Mouse (Mus musculus): ENCODE data around the gene Nuak1. TPM values are rescaled to one million over a fixed set of nuclear protein-coding genes. Genes with fewer than 3 reads are reported as not detected.

Gene Nuak1
- polyA plus RNA-seq, 1 experiment from 2014 or later: 3.1 TPM

DNA sequence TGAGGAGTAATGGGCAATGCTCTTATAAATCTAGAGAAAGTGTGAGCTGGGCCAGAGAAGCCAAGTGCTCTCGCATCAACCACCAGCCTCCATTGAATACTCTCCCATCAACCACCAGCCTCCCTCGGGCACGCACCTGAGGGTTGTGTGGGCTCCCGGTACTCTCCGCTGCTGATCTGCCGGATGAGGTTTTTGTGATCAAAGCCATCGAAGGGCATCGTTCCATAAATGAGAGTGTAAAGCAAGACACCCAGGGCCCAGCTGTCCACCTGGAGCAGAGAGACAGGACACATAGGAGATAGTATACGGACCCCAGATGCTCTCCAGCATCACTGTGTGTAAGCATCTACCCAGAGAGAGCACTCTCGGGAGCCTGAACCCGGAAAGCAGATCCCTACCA is 62.4 kb downstream of the Nuak1 start:
- 93% methylated on average over 11 of the region's 11 CpGs for WGBS
- no peak for ATAC-seq (replicated peaks; ENCODE audit: insufficient number of reproducible peaks, insufficient read depth, low FRiP score, low read depth)
- Histone ChIP-seq H3K9ac (no peak overlapping the region), H3K4me2 (no peak overlapping the region), H3K27me3 (no peaks in the 10 kb centered on the region), H3K27ac (no peak overlapping the region), H3K9me3 (replicated peaks) (no peaks in the 10 kb centered on the region), H3K36me3 (peaks cover 49% of the 10 kb centered on the region), H3K4me1 (replicated peaks) (peaks cover 13% of the 10 kb centered on the region), H3K4me3 (no peak overlapping the region)

DNA sequence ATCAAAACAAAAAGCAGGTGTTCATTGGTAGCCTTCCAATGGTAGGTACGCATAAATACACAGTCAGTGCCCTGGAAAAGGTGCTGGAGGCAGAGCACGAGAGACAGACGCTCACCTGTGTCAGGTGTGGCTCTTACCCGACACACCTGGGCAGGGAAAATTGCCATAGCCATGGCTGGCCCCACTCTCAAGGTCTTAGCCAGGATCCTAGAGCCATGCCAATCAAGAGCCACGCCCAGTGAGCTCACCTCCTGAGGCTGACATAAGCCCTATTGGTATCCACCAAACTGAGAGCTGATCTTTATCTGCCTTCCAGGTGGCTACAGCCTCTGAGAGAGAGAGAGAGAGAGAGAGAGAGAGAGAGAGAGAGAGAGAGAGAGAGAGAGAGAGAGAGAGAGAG is 64.1 kb downstream of the Nuak1 start:
- no peak for ATAC-seq (replicated peaks; ENCODE audit: insufficient number of reproducible peaks, insufficient read depth, low FRiP score, low read depth)
- Histone ChIP-seq H3K27ac (no peak overlapping the region), H3K27me3 (no peaks in the 10 kb centered on the region), H3K4me3 (no peak overlapping the region), H3K9ac (no peak overlapping the region), H3K4me1 (replicated peaks) (peaks cover 18% of the 10 kb centered on the region), H3K36me3 (peaks cover 49% of the 10 kb centered on the region), H3K9me3 (replicated peaks) (no peaks in the 10 kb centered on the region), H3K4me2 (no peak overlapping the region)
- 84% methylated on average over 5 of the region's 5 CpGs for WGBS

DNA sequence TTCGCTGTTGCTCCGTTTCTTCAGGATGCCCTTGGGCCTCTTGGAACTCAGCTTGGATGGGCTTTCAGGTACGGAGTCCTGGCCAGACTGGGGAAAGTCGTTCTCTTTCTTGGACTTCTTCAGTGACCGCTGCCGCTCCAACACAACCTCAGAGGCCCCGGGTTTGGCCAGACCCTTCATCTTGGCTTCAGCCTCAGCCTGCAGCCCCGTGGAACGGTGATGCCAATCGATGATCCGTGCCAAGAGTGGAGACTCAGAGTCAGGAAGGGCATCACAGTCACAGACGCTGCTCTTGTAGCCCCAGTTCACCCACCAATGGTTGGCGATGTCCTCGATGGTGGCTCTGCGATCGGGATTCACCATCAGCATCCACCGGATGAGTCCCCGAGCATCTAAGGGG is 65.4 kb downstream of the Nuak1 start:
- no peak overlapping the region for H3K4me2 ChIP-seq
- WGBS: 94% methylated on average over 18 of the region's 18 CpGs
- no peak overlapping the region for H3K27ac ChIP-seq
- no peaks in the 10 kb centered on the region for H3K27me3 ChIP-seq
- H3K4me1 ChIP-seq (replicated peaks): peaks cover 18% of the 10 kb centered on the region
- no peak for ATAC-seq (replicated peaks; ENCODE audit: insufficient number of reproducible peaks, insufficient read depth, low FRiP score, low read depth)
- peaks cover 49% of the 10 kb centered on the region for H3K36me3 ChIP-seq
- H3K9me3 ChIP-seq (replicated peaks): no peaks in the 10 kb centered on the region
- no peak overlapping the region for H3K9ac ChIP-seq
- no peak overlapping the region for H3K4me3 ChIP-seq

DNA sequence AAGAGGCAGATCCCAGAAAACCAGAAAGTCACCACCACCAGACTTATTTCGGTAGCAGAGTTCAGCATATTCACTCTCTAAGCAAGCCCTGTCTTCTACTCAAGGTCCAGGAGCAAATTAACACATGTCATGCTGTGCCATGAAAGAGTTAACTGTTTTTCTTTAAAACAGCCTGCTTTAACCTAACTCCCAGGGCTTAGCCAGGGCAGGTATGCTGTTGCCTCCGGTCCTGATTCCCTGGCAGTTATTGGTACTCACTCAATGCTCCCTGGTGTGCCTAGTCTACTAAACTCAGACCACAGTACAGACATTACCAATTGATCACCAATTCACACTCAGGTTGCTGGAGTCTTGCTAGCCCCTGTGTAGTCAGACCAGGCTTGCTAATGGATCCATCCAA is 66.9 kb downstream of the Nuak1 start:
- no peaks in the 10 kb centered on the region for H3K9me3 ChIP-seq (replicated peaks)
- H3K27me3 ChIP-seq: no peaks in the 10 kb centered on the region
- H3K27ac ChIP-seq: no peak overlapping the region
- peaks cover 38% of the 10 kb centered on the region; the same call in 1 of the 2 replicates for H3K36me3 ChIP-seq
- H3K4me3 ChIP-seq: no peak overlapping the region
- H3K4me2 ChIP-seq: no peak overlapping the region
- ATAC-seq (replicated peaks; ENCODE audit: insufficient number of reproducible peaks, insufficient read depth, low FRiP score, low read depth): no peak
- peaks cover 18% of the 10 kb centered on the region for H3K4me1 ChIP-seq (replicated peaks)
- H3K9ac ChIP-seq: no peak overlapping the region
- 86% methylated on average over 2 of the region's 2 CpGs for WGBS

DNA sequence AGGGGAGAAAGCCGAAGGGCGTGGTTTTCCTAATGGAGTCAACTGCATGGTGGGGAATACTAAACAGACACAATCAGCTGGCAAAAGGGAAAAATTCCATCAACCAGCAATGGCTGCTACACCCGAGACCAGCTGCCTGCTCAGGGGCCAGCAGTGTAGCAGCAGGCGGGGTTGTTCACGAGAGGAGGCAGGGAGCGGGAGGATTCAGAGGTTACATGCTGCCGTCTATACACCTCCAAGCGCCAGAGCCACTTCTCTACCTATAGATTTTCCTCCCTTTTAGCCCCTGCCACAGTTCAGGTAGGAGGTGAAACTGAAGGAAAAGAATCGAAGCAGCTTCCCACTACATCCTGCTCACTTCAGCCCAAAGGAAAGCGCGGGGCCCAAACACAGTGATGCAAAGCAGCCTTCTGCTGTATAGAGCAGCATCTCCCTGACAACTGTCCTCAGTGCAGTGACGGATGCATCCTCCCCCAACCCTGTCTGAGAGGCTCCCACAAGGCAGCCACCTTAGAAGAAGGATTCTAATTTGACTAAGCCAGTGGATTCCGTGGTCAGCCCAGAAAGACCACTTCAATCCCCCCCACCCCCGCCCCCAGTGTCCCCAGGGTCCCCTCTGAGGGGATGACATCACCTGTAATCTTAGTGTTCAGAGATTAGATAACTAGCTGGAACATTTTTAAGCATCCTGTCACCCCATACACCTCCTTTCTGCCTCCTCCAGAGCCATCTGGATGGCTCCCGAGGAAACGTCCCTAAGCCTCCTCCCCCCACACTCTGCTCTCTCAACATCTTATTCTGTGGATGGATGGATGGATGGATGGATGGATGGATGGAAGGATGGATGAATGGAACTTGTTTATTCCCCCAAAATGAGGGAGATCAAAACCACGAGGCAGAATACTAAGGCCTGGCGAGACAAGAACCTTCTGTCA is 68.0 kb downstream of the Nuak1 start:
- 47% methylated on average over 18 of the region's 18 CpGs for WGBS
- no peak overlapping the region for H3K27ac ChIP-seq

DNA sequence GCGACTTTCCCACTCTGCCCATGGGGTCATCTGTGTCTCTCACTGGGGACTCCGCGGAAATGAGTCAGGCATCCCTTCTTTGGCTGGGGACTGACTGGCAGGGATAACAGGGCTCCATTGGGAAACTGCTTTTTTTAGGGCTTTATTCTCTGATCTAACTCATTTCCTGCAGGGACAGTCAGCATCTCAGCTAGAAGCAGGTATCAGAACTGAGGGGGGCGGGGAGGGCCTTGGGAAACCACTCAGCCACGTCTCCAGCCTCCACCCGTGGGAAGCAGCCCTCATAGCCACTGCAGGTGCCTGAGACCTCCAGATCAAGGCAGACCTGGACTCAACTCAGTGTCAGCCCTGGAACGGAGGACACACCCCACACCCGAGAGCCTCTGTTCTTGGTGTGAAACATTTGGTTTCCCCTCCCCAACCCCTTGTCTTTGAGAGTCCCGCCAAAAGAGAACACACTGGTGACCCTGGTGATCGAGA is 68.7 kb downstream of the Nuak1 start:
- H3K4me3 ChIP-seq: no peak overlapping the region
- peaks cover 27% of the 10 kb centered on the region; the same call in 1 of the 2 replicates for H3K36me3 ChIP-seq
- no peaks in the 10 kb centered on the region for H3K27me3 ChIP-seq
- H3K4me2 ChIP-seq: no peak overlapping the region
- WGBS: 34% methylated on average over 10 of the region's 10 CpGs
- ATAC-seq (replicated peaks; ENCODE audit: insufficient number of reproducible peaks, insufficient read depth, low FRiP score, low read depth): no peak
- no peak overlapping the region for H3K9ac ChIP-seq
- peaks cover 18% of the 10 kb centered on the region for H3K4me1 ChIP-seq (replicated peaks)
- no peaks in the 10 kb centered on the region for H3K9me3 ChIP-seq (replicated peaks)
- H3K27ac ChIP-seq: no peak overlapping the region

More for the DNA sequence above, 68.0 kb downstream of the Nuak1 start:
- no peaks in the 10 kb centered on the region for H3K27me3 ChIP-seq
- H3K4me3 ChIP-seq: no peak overlapping the region
- ATAC-seq (replicated peaks; ENCODE audit: insufficient number of reproducible peaks, insufficient read depth, low FRiP score, low read depth): no peak
- peaks cover 29% of the 10 kb centered on the region; the same call in 1 of the 2 replicates for H3K36me3 ChIP-seq
- peaks cover 18% of the 10 kb centered on the region for H3K4me1 ChIP-seq (replicated peaks)
- no peak overlapping the region for H3K4me2 ChIP-seq
- H3K9ac ChIP-seq: no peak overlapping the region
- no peaks in the 10 kb centered on the region for H3K9me3 ChIP-seq (replicated peaks)

DNA sequence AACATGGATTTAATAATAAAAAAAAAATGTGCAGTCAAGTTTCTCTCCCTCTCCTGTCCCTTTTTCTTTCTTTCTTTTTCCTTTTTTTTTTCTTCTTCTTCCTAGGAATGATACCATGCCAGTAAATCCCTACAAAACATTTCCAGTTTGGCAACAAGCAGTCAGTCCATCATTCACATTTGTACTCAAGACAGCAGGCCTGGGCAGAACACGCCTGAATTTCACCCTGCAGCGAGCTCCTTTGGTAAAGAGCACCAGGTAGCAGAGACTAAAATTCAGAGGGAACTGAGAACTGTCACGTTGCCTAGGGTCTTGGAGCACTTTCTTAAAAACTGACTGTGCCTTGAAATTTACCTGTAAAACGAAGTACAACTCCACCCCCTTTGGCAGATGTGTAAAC is 69.2 kb downstream of the Nuak1 start:
- 79% methylated on average over 4 of the region's 4 CpGs for WGBS

DNA sequence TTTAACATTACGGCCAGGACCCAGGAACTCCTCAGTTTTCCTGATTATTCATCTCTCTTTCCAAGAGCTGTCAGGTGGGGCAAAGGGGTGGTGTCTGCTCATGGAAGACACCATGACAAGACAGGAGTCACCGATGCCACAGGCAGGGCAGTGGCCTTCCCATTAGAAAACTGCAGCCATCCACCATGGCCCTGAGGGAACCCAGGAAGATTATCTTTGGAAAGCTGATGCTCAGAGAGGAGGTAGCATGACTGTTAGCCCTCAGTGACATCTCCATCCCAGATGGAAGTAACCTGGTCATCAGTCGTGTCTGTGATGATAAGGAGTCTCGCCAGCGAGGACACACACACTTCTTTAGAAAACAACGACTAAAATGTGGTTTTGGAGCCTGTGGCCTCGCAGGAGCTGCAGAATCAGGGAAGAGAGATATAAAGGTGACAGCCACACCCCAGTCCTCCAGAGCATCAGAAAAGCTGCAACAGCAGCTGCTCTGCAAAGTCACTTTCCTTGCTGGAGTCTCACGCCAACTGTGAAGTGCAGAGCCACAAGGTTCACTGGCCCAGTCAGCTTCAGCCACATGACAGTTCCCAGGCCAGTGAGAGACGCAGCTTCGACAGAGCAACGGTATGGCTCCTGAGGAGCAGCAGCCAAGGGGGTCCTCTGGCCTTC is 70.6 kb downstream of the Nuak1 start:
- WGBS: 67% methylated on average over 11 of the region's 11 CpGs
- peaks cover 18% of the 10 kb centered on the region; the same call in 1 of the 2 replicates for H3K36me3 ChIP-seq
- no peak overlapping the region for H3K4me2 ChIP-seq
- H3K27me3 ChIP-seq: no peaks in the 10 kb centered on the region
- H3K4me3 ChIP-seq: no peak overlapping the region
- no peaks in the 10 kb centered on the region for H3K9me3 ChIP-seq (replicated peaks)
- H3K4me1 ChIP-seq (replicated peaks): peaks cover 18% of the 10 kb centered on the region
- H3K9ac ChIP-seq: no peak overlapping the region
- ATAC-seq (replicated peaks; ENCODE audit: insufficient number of reproducible peaks, insufficient read depth, low FRiP score, low read depth): no peak
- no peak overlapping the region for H3K27ac ChIP-seq

More for the DNA sequence above, 69.2 kb downstream of the Nuak1 start:
- peaks cover 18% of the 10 kb centered on the region for H3K4me1 ChIP-seq (replicated peaks)
- no peak overlapping the region for H3K4me2 ChIP-seq
- peaks cover 27% of the 10 kb centered on the region; the same call in 1 of the 2 replicates for H3K36me3 ChIP-seq
- H3K27me3 ChIP-seq: no peaks in the 10 kb centered on the region
- no peaks in the 10 kb centered on the region for H3K9me3 ChIP-seq (replicated peaks)
- no peak for ATAC-seq (replicated peaks; ENCODE audit: insufficient number of reproducible peaks, insufficient read depth, low FRiP score, low read depth)
- H3K4me3 ChIP-seq: no peak overlapping the region
- no peak overlapping the region for H3K27ac ChIP-seq
- no peak overlapping the region for H3K9ac ChIP-seq

DNA sequence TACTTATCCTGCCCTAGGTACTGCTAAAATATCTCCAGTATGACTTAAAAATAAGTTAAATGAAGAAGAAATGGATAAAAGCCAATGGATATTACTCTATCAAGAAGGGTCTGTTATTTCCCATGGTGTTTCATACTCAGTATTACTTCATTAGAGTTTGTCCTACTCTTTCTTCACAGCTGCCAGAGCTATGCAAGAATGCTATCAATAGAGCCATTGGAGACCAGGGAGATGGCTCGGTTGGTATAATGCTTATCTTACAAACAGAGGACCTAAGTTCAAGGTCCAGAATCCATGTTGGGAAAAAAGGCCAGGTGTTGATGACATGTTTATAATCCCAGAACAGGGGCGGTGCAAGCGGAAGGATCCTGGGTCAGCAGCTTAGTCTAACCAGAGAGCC is 72.2 kb downstream of the Nuak1 start:
- H3K27me3 ChIP-seq: no peaks in the 10 kb centered on the region
- H3K4me1 ChIP-seq (replicated peaks): peaks cover 14% of the 10 kb centered on the region
- no peak overlapping the region for H3K4me3 ChIP-seq
- no peak overlapping the region for H3K9ac ChIP-seq
- H3K9me3 ChIP-seq (replicated peaks): no peaks in the 10 kb centered on the region
- no peak overlapping the region for H3K27ac ChIP-seq
- no peak for ATAC-seq (replicated peaks; ENCODE audit: insufficient number of reproducible peaks, insufficient read depth, low FRiP score, low read depth)
- no peak overlapping the region for H3K4me2 ChIP-seq
- H3K36me3 ChIP-seq: peaks cover 2% of the 10 kb centered on the region; the same call in 1 of the 2 replicates
- WGBS: 79% methylated on average over 3 of the region's 3 CpGs

DNA sequence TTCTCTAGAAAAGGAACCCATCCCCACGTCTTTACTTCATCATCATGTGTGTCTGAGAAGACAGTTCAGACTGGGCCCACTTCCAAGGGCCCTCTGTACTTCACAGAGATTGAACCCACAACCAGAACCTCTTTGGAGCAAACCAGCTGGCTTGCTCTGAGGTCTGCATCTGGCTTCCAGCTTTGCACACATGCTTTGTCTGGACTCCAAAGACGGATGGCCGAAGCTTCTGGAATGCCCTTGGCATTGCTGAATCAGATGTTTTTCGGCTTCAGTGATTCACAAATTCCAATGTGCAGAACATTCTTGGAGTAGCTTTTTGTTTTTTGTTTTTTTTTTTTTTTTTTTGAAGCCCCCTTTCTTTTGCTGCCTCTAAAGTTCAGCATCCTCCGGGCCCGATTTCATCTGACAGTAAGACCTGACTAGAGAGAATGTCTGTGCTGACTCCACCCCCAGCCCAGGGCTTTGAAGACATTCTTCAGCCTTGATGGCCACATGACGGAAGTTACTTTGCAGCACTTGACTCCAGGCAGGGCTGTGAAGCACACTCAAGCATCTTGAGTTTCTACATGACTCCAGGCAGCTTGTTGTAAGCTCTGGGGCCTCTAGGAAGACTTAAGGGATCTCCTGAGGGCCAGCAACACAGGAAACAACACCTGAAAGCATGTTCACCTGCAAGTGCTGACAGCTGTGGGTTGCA is 75.1 kb downstream of the Nuak1 start:
- no peaks in the 10 kb centered on the region for H3K27me3 ChIP-seq
- H3K4me1 ChIP-seq (replicated peaks): no peaks in the 10 kb centered on the region
- H3K9me3 ChIP-seq (replicated peaks): no peaks in the 10 kb centered on the region
- ATAC-seq (replicated peaks; ENCODE audit: insufficient number of reproducible peaks, insufficient read depth, low FRiP score, low read depth): no peak
- WGBS: 61% methylated on average over 7 of the region's 7 CpGs
- H3K9ac ChIP-seq: no peak overlapping the region
- no peaks in the 10 kb centered on the region for H3K36me3 ChIP-seq
- no peak overlapping the region for H3K27ac ChIP-seq
- H3K4me3 ChIP-seq: no peak overlapping the region
- H3K4me2 ChIP-seq: no peak overlapping the region

DNA sequence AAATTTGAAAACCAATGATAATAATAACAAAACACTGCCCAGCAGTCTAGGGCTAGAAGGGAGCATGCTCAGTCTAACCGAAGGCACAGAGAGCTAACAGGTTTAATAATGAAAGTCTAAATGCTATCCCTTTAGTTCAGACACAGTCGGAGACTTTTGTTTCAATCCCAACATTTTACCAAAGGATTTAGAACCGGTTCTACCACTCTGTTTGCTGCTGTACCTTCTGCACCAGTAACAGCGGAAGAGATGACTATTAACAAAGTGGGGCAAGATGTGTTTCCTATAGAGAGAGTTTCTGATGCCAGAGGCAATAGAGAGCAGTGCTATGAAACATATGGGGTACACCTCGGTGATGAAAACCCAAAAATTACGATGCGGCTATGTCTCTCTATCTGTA is 76.6 kb downstream of the Nuak1 start:
- Histone ChIP-seq H3K27me3 (no peaks in the 10 kb centered on the region), H3K9me3 (replicated peaks) (no peaks in the 10 kb centered on the region), H3K27ac (no peak overlapping the region), H3K4me3 (no peak overlapping the region), H3K36me3 (no peaks in the 10 kb centered on the region), H3K9ac (no peak overlapping the region), H3K4me2 (no peak overlapping the region), H3K4me1 (replicated peaks) (no peaks in the 10 kb centered on the region)
- no peak for ATAC-seq (replicated peaks; ENCODE audit: insufficient number of reproducible peaks, insufficient read depth, low FRiP score, low read depth)
- 86% methylated on average over 7 of the region's 7 CpGs for WGBS
